Mouse (Mus musculus): ENCODE results near the gene Tgif1.

GRCm38 (mm10) chr17:70853436-70853905 is at the start of gene Tgif1:
- TF ChIP-seq POLR2A (IDR thresholded peaks at IDR 0.05; ENCODE audit: low read depth, low read length) (no peak), CTCF (conservative IDR thresholded peaks at IDR 0.05; ENCODE audit: insufficient read depth, insufficient read length, low read depth, low read length) (no peak)

All from kidney, adult 2 months (tissue).